Mouse (Mus musculus): ENCODE data around the gene Ece1.

- no peak for TF ChIP-seq CTCF (conservative IDR thresholded peaks at IDR 0.05; ENCODE audit: low read length)
- no peak for TF ChIP-seq NANOG (IDR thresholded peaks at IDR 0.05; ENCODE audit: borderline replicate concordance, low read length)
- TF ChIP-seq POU5F1 (IDR thresholded peaks at IDR 0.05; ENCODE audit: borderline replicate concordance, low read length) = no peak
Measured at GRCm38 (mm10) chr4:137962643-137963350, 100.8 kb downstream of the Ece1 start.
